Mouse (Mus musculus): ENCODE results near the gene Mrln. TPM values are rescaled to one million over a fixed set of nuclear protein-coding genes. Genes with fewer than 3 reads are reported as not detected.
"Not testable (repeated sequence)": the region's sequence is repeated elsewhere in the genome, so short reads cannot be mapped to it uniquely, and the experiment has no call there.

The Mrln gene
- polyA plus RNA-seq, 1 experiment from 2014 or later, result 7.8 TPM

GRCm38 (mm10) chr10:70198951-70199463 lies 5.5 kb upstream of the Mrln start:
- H3K27ac ChIP-seq (ENCODE audit: low read depth, low read length), result no peak overlapping the region
- ATAC-seq (ENCODE audit: low FRiP score, low TSS enrichment), result no peak
- H3K9ac ChIP-seq (ENCODE audit: low read depth, low read length), result no peak overlapping the region
- 93% methylated on average over 7 of the region's 7 CpGs for WGBS
- no peaks in the 10 kb centered on the region for H3K36me3 ChIP-seq (ENCODE audit: control insufficient read depth, insufficient read depth, low read length)
- H3K4me3 ChIP-seq (ENCODE audit: low read length), result no peak overlapping the region
- H3K27me3 ChIP-seq (ENCODE audit: control insufficient read depth, insufficient read depth, low read length), result no peaks in the 10 kb centered on the region
- peaks cover 6% of the 10 kb centered on the region for H3K9me3 ChIP-seq (ENCODE audit: control insufficient read depth, low read length)
- no peak overlapping the region for H3K4me2 ChIP-seq (replicated peaks; ENCODE audit: low read depth, low read length)
- peaks cover 3% of the 10 kb centered on the region; the same call in 1 of the 2 replicates for H3K4me1 ChIP-seq (ENCODE audit: control insufficient read depth, insufficient read depth, low read length)

GRCm38 (mm10) chr10:70199466-70200210 lies 4.8 kb upstream of the Mrln start:
- ATAC-seq (ENCODE audit: low FRiP score, low TSS enrichment), result no peak
- Histone ChIP-seq H3K4me3 (ENCODE audit: low read length) (no peak overlapping the region), H3K4me1 (ENCODE audit: control insufficient read depth, insufficient read depth, low read length) (peaks cover 8% of the 10 kb centered on the region; the same call in 1 of the 2 replicates), H3K36me3 (ENCODE audit: control insufficient read depth, insufficient read depth, low read length) (no peaks in the 10 kb centered on the region), H3K27me3 (ENCODE audit: control insufficient read depth, insufficient read depth, low read length) (no peaks in the 10 kb centered on the region), H3K9me3 (ENCODE audit: control insufficient read depth, low read length) (peaks cover 6% of the 10 kb centered on the region), H3K4me2 (replicated peaks; ENCODE audit: low read depth, low read length) (no peak overlapping the region), H3K27ac (ENCODE audit: low read depth, low read length) (no peak overlapping the region), H3K9ac (ENCODE audit: low read depth, low read length) (no peak overlapping the region)
- 90% methylated on average over 6 of the region's 6 CpGs for WGBS

GRCm38 (mm10) chr10:70200889-70201500 lies 3.5 kb upstream of the Mrln start:
- Histone ChIP-seq H3K9ac (ENCODE audit: low read depth, low read length) (no peak overlapping the region), H3K4me2 (replicated peaks; ENCODE audit: low read depth, low read length) (no peak overlapping the region), H3K4me3 (ENCODE audit: low read length) (no peak overlapping the region), H3K9me3 (ENCODE audit: control insufficient read depth, low read length) (peaks cover 6% of the 10 kb centered on the region), H3K27me3 (ENCODE audit: control insufficient read depth, insufficient read depth, low read length) (no peaks in the 10 kb centered on the region), H3K36me3 (ENCODE audit: control insufficient read depth, insufficient read depth, low read length) (no peaks in the 10 kb centered on the region), H3K27ac (ENCODE audit: low read depth, low read length) (no peak overlapping the region), H3K4me1 (ENCODE audit: control insufficient read depth, insufficient read depth, low read length) (peaks cover 7% of the 10 kb centered on the region; the same call in 1 of the 2 replicates)
- 61% methylated on average over 12 of the region's 12 CpGs for WGBS
- ATAC-seq (ENCODE audit: low FRiP score, low TSS enrichment), result no peak

- H3K4me3 ChIP-seq (ENCODE audit: low read length), result no peak overlapping the region
- H3K4me1 ChIP-seq (ENCODE audit: control insufficient read depth, insufficient read depth, low read length), result no peaks in the 10 kb centered on the region
- H3K36me3 ChIP-seq (ENCODE audit: control insufficient read depth, insufficient read depth, low read length), result no peaks in the 10 kb centered on the region
- no peak overlapping the region for H3K27ac ChIP-seq (ENCODE audit: low read depth, low read length)
- no peak overlapping the region for H3K4me2 ChIP-seq (replicated peaks; ENCODE audit: low read depth, low read length)
- H3K9ac ChIP-seq (ENCODE audit: low read depth, low read length), result no peak overlapping the region
- WGBS, result 83% methylated on average over 9 of the region's 9 CpGs
- ATAC-seq (ENCODE audit: low FRiP score, low TSS enrichment), result no peak
- no peaks in the 10 kb centered on the region for H3K9me3 ChIP-seq (ENCODE audit: control insufficient read depth, low read length)
- no peaks in the 10 kb centered on the region for H3K27me3 ChIP-seq (ENCODE audit: control insufficient read depth, insufficient read depth, low read length)
These were observed 6.8 kb downstream of the Mrln start for GRCm38 (mm10) chr10:70211281-70211680.

GRCm38 (mm10) chr10:70220971-70221370 lies 16.5 kb downstream of the Mrln start:
- no peak overlapping the region for H3K4me3 ChIP-seq (ENCODE audit: low read length)
- no peaks in the 10 kb centered on the region for H3K27me3 ChIP-seq (ENCODE audit: control insufficient read depth, insufficient read depth, low read length)
- H3K9me3 ChIP-seq (ENCODE audit: control insufficient read depth, low read length), result no peaks in the 10 kb centered on the region
- H3K9ac ChIP-seq (ENCODE audit: low read depth, low read length), result no peak overlapping the region
- no peak overlapping the region for H3K27ac ChIP-seq (ENCODE audit: low read depth, low read length)
- no peaks in the 10 kb centered on the region for H3K4me1 ChIP-seq (ENCODE audit: control insufficient read depth, insufficient read depth, low read length)
- H3K36me3 ChIP-seq (ENCODE audit: control insufficient read depth, insufficient read depth, low read length), result no peaks in the 10 kb centered on the region
- H3K4me2 ChIP-seq (replicated peaks; ENCODE audit: low read depth, low read length), result no peak overlapping the region
- no peak for ATAC-seq (ENCODE audit: low FRiP score, low TSS enrichment)
- WGBS, result 69% methylated on average over 5 of the region's 5 CpGs

GRCm38 (mm10) chr10:70222231-70222630 lies 17.8 kb downstream of the Mrln start:
- ATAC-seq (ENCODE audit: low FRiP score, low TSS enrichment); H3K4me2 ChIP-seq (replicated peaks; ENCODE audit: low read depth, low read length); H3K4me1 ChIP-seq (ENCODE audit: control insufficient read depth, insufficient read depth, low read length); H3K9me3 ChIP-seq (ENCODE audit: control insufficient read depth, low read length); H3K9ac ChIP-seq (ENCODE audit: low read depth, low read length); H3K27me3 ChIP-seq (ENCODE audit: control insufficient read depth, insufficient read depth, low read length); H3K36me3 ChIP-seq (ENCODE audit: control insufficient read depth, insufficient read depth, low read length); H3K4me3 ChIP-seq (ENCODE audit: low read length); H3K27ac ChIP-seq (ENCODE audit: low read depth, low read length): not testable (repeated sequence)
- WGBS, result 94% methylated on average over 8 of the region's 8 CpGs

- H3K4me1 ChIP-seq (ENCODE audit: control insufficient read depth, insufficient read depth, low read length), result no peaks in the 10 kb centered on the region
- H3K27me3 ChIP-seq (ENCODE audit: control insufficient read depth, insufficient read depth, low read length), result no peaks in the 10 kb centered on the region
- no peak overlapping the region for H3K4me2 ChIP-seq (replicated peaks; ENCODE audit: low read depth, low read length)
- no peak overlapping the region for H3K9ac ChIP-seq (ENCODE audit: low read depth, low read length)
- H3K36me3 ChIP-seq (ENCODE audit: control insufficient read depth, insufficient read depth, low read length), result no peaks in the 10 kb centered on the region
- 92% methylated on average over 6 of the region's 6 CpGs for WGBS
- H3K27ac ChIP-seq (ENCODE audit: low read depth, low read length), result no peak overlapping the region
- ATAC-seq (ENCODE audit: low FRiP score, low TSS enrichment), result no peak
- H3K4me3 ChIP-seq (ENCODE audit: low read length), result no peak overlapping the region
- H3K9me3 ChIP-seq (ENCODE audit: control insufficient read depth, low read length), result no peaks in the 10 kb centered on the region
These were observed 20.1 kb downstream of the Mrln start for GRCm38 (mm10) chr10:70224571-70224970.

GRCm38 (mm10) chr10:70225760-70226159 lies 21.3 kb downstream of the Mrln start:
- H3K4me1 ChIP-seq (ENCODE audit: control insufficient read depth, insufficient read depth, low read length), result no peaks in the 10 kb centered on the region
- 75% methylated on average over 6 of the region's 6 CpGs for WGBS
- no peaks in the 10 kb centered on the region for H3K27me3 ChIP-seq (ENCODE audit: control insufficient read depth, insufficient read depth, low read length)
- H3K36me3 ChIP-seq (ENCODE audit: control insufficient read depth, insufficient read depth, low read length), result no peaks in the 10 kb centered on the region
- no peak for ATAC-seq (ENCODE audit: low FRiP score, low TSS enrichment)
- no peak overlapping the region for H3K4me2 ChIP-seq (replicated peaks; ENCODE audit: low read depth, low read length)
- H3K9me3 ChIP-seq (ENCODE audit: control insufficient read depth, low read length), result no peaks in the 10 kb centered on the region
- H3K9ac ChIP-seq (ENCODE audit: low read depth, low read length), result no peak overlapping the region
- H3K27ac ChIP-seq (ENCODE audit: low read depth, low read length), result no peak overlapping the region
- H3K4me3 ChIP-seq (ENCODE audit: low read length), result no peak overlapping the region

GRCm38 (mm10) chr10:70226608-70227007 lies 22.1 kb downstream of the Mrln start:
- Histone ChIP-seq H3K27me3 (ENCODE audit: control insufficient read depth, insufficient read depth, low read length) (no peaks in the 10 kb centered on the region), H3K9ac (ENCODE audit: low read depth, low read length) (no peak overlapping the region), H3K4me3 (ENCODE audit: low read length) (no peak overlapping the region), H3K9me3 (ENCODE audit: control insufficient read depth, low read length) (no peaks in the 10 kb centered on the region), H3K4me1 (ENCODE audit: control insufficient read depth, insufficient read depth, low read length) (no peaks in the 10 kb centered on the region), H3K27ac (ENCODE audit: low read depth, low read length) (no peak overlapping the region), H3K36me3 (ENCODE audit: control insufficient read depth, insufficient read depth, low read length) (no peaks in the 10 kb centered on the region), H3K4me2 (replicated peaks; ENCODE audit: low read depth, low read length) (no peak overlapping the region)
- no peak for ATAC-seq (ENCODE audit: low FRiP score, low TSS enrichment)

All from kidney, embryonic 14.5 days (tissue).